Mouse (Mus musculus) intestine, embryonic 16.5 days (tissue): ENCODE results near the gene Tmod4. TPM values are rescaled to one million over a fixed set of nuclear protein-coding genes. Genes with fewer than 3 reads are reported as not detected.
A peak's percentile ranks its signal among the peaks of the same experiment; 100 is the strongest.

Source experiments
- ATAC-seq: fragments of 200-750 bp; cut with Nextera tagmentation; 2 replicates; pipeline ENCODE4 v1.8.0; 2017; ENCODE audit warnings: moderate TSS enrichment, moderate library complexity
- H3K27ac ChIP-seq: fragments of 300-500 bp; sonication (generic); 2 replicates; pipeline ENCODE4 v1.5.1; 2014; ENCODE audit warnings: mild to moderate bottlenecking, low read length
- H3K27me3 ChIP-seq: fragments of 300-500 bp; sonication (generic); replicated peaks from 2 replicates; pipeline ENCODE4 v1.6.1; 2014; ENCODE audit warnings: low read length, control low read depth, mixed read lengths; ENCODE audit not compliant: control insufficient read depth, insufficient read depth
- H3K36me3 ChIP-seq: fragments of 300-500 bp; sonication (generic); 2 replicates; pipeline ENCODE4 v1.6.1; 2014; ENCODE audit warnings: low read length, control low read depth; ENCODE audit not compliant: control insufficient read depth, insufficient read depth
- H3K4me1 ChIP-seq: fragments of 300-500 bp; sonication (generic); 2 replicates; pipeline ENCODE4 v1.6.1; 2014; ENCODE audit warnings: low read length, control low read depth, mixed read lengths; ENCODE audit not compliant: control insufficient read depth, insufficient read depth
- H3K4me2 ChIP-seq: fragments of 300-500 bp; sonication (generic); 2 replicates; pipeline ENCODE4 v1.6.1; 2014; ENCODE audit warnings: low read depth, low read length, control low read depth
- H3K4me3 ChIP-seq: fragments of 300-500 bp; sonication (generic); 2 replicates; pipeline ENCODE4 v1.5.1; 2014; ENCODE audit warnings: mild to moderate bottlenecking, low read length
- H3K9ac ChIP-seq: fragments of 300-500 bp; sonication (generic); 2 replicates; pipeline ENCODE4 v1.6.1; 2014; ENCODE audit warnings: low read depth, low read length
- H3K9me3 ChIP-seq: fragments of 300-500 bp; sonication (generic); 2 replicates; pipeline ENCODE4 v1.6.1; 2016; ENCODE audit warnings: low read length, control low read depth; ENCODE audit not compliant: control insufficient read depth
- WGBS: fragments of 180-500 bp; shearing (Covaris S2); extraction: QIAGEN DNeasy Blood & Tissue Kit; methylation state at CpG from one replicate; pipeline ENCODE4 v1.1.7; 2014; 5-methylcytosine and 5-hydroxymethylcytosine counted together
- polyA plus RNA-seq: library from polyadenylated mRNA; unstranded; fragments of >200 nt; fragmentation: Nextera tagmentation; extraction: Ambion mirVana; gene quantifications from 2 replicates; pipeline ENCODE4 v1.2.1, GENCODE M21; 2015

Gene Tmod4
- polyA plus RNA-seq, 1 experiment from 2014 or later = 1.2 TPM

GRCm38 (mm10) chr3:95147924-95148323 lies 23.6 kb downstream of the Tmod4 start:
- Histone ChIP-seq H3K27me3 (no peaks in the 10 kb centered on the region), H3K9ac (no peak overlapping the region), H3K27ac (no peak overlapping the region), H3K4me1 (no peaks in the 10 kb centered on the region), H3K9me3 (no peaks in the 10 kb centered on the region), H3K36me3 (no peaks in the 10 kb centered on the region), H3K4me3 (no peak overlapping the region), H3K4me2 (no peak overlapping the region)
- no peak for ATAC-seq
- 68% methylated on average over 3 of the region's 3 CpGs for WGBS

- Histone ChIP-seq H3K27me3 (no peaks in the 10 kb centered on the region), H3K4me2 (no peak overlapping the region), H3K9ac (no peak overlapping the region), H3K9me3 (no peaks in the 10 kb centered on the region), H3K4me3 (no peak overlapping the region), H3K27ac (no peak overlapping the region), H3K36me3 (no peaks in the 10 kb centered on the region), H3K4me1 (no peaks in the 10 kb centered on the region)
- ATAC-seq = no peak
- 47% methylated on average over 4 of the region's 4 CpGs for WGBS
These were observed 29.6 kb downstream of the Tmod4 start for GRCm38 (mm10) chr3:95153874-95154273.

GRCm38 (mm10) chr3:95159511-95159986 lies 35.3 kb downstream of the Tmod4 start:
- no peaks in the 10 kb centered on the region for H3K36me3 ChIP-seq
- peak overlapping the region; percentile 64 for H3K4me3 ChIP-seq
- H3K27me3 ChIP-seq = no peaks in the 10 kb centered on the region
- H3K9me3 ChIP-seq = no peaks in the 10 kb centered on the region
- WGBS = 23% methylated on average over 8 of the region's 8 CpGs
- H3K9ac ChIP-seq = peak overlapping the region; percentile 63
- no peak for ATAC-seq
- H3K4me1 ChIP-seq = peaks cover 28% of the 10 kb centered on the region
- peak overlapping the region; percentile 90 for H3K4me2 ChIP-seq
- no peak overlapping the region; the same call in 1 of the 2 replicates for H3K27ac ChIP-seq

GRCm38 (mm10) chr3:95159987-95160963 lies 36.0 kb downstream of the Tmod4 start, which contains the start of gene Sema6c:
Gene Sema6c, plus strand, starts transcription at chr3:95160457.
- peak; percentile 99 for ATAC-seq
- Histone ChIP-seq H3K9me3 (no peaks in the 10 kb centered on the region), H3K4me2 (peak within 1 kb of the TSS; percentile 90), H3K4me3 (peak within 1 kb of the TSS; percentile 64), H3K9ac (peak within 1 kb of the TSS; percentile 66), H3K27me3 (no peaks in the 10 kb centered on the region), H3K4me1 (peaks cover 28% of the 10 kb centered on the region), H3K36me3 (no peaks in the 10 kb centered on the region), H3K27ac (no peak within 1 kb of the TSS; the same call in 1 of the 2 replicates)
- WGBS = under 1% methylated on average over 66 of the region's 66 CpGs

- Histone ChIP-seq H3K4me1 (peaks cover 28% of the 10 kb centered on the region), H3K4me3 (peak overlapping the region; percentile 64), H3K27ac (no peak overlapping the region), H3K9me3 (no peaks in the 10 kb centered on the region), H3K36me3 (no peaks in the 10 kb centered on the region), H3K9ac (peak overlapping the region; percentile 66), H3K27me3 (no peaks in the 10 kb centered on the region), H3K4me2 (peak overlapping the region; percentile 90)
- ATAC-seq = no peak
- WGBS = 1% methylated on average over 30 of the region's 30 CpGs
These were observed 36.8 kb downstream of the Tmod4 start for GRCm38 (mm10) chr3:95161041-95161551.

- Histone ChIP-seq H3K9ac (peak overlapping the region; percentile 66), H3K27me3 (no peaks in the 10 kb centered on the region), H3K4me2 (peak overlapping the region; percentile 90), H3K9me3 (no peaks in the 10 kb centered on the region), H3K27ac (no peak overlapping the region), H3K36me3 (no peaks in the 10 kb centered on the region), H3K4me3 (peak overlapping the region; percentile 64), H3K4me1 (peaks cover 28% of the 10 kb centered on the region)
- no peak for ATAC-seq
- WGBS = 16% methylated on average over 9 of the region's 9 CpGs
These were observed 37.5 kb downstream of the Tmod4 start for GRCm38 (mm10) chr3:95161618-95162344.

GRCm38 (mm10) chr3:95162345-95162628 lies 38.0 kb downstream of the Tmod4 start:
- Histone ChIP-seq H3K36me3 (no peaks in the 10 kb centered on the region), H3K4me3 (peak overlapping the region; percentile 64; the same call in 1 of the 2 replicates), H3K4me2 (peak overlapping the region; percentile 90; the same call in 1 of the 2 replicates), H3K9ac (no peak overlapping the region), H3K27ac (no peak overlapping the region), H3K9me3 (no peaks in the 10 kb centered on the region), H3K4me1 (peaks cover 28% of the 10 kb centered on the region), H3K27me3 (no peaks in the 10 kb centered on the region)
- 37% methylated on average over 2 of the region's 2 CpGs for WGBS
- no peak for ATAC-seq

GRCm38 (mm10) chr3:95163419-95164255 lies 39.4 kb downstream of the Tmod4 start:
- peak overlapping the region; percentile 5; the same call in 1 of the 2 replicates for H3K9ac ChIP-seq
- whole genome bisulfite sequencing = 44% methylated on average over 11 of the region's 11 CpGs
- no peaks in the 10 kb centered on the region for H3K9me3 ChIP-seq
- no peak for ATAC-seq
- H3K4me1 ChIP-seq = peaks cover 28% of the 10 kb centered on the region
- no peak overlapping the region for H3K4me2 ChIP-seq
- H3K4me3 ChIP-seq = no peak overlapping the region
- no peak overlapping the region for H3K27ac ChIP-seq
- H3K27me3 ChIP-seq = no peaks in the 10 kb centered on the region
- no peaks in the 10 kb centered on the region for H3K36me3 ChIP-seq
